Comparison of ENCODE assay signal across 8 mouse cellular contexts in genomic region chr4:149955631-149956030, GRCm38 (mm10). TPM values are rescaled to one million over a fixed set of nuclear protein-coding genes. Genes with fewer than 3 reads are reported as not detected.
A peak's percentile ranks its signal among the peaks of the same experiment; 100 is the strongest.
DNase-seq lines count a peak whose midpoint lies in the region; ATAC-seq and TF ChIP-seq lines count a peak whose summit lies in the region.

No protein-coding gene starts in this region.

- peak overlapping the region; percentile 41 to 61 for H3K4me3 ChIP-seq in heart, embryonic 14.5 days (ENCODE audit: control insufficient read depth in 1 of 2, insufficient read depth in 1 of 2, low read depth in 1 of 2, low read length in 2 of 2)
- H3K4me3 ChIP-seq in ES-Bruce4 (ENCODE audit: low read depth, low read length): peak overlapping the region; percentile 67; the same call in 1 of the 2 replicates
- no peak overlapping the region for H3K4me3 ChIP-seq in forebrain, postnatal 0 days (ENCODE audit: low read depth, low read length)
- peak overlapping the region; percentile 40 for H3K4me3 ChIP-seq in liver, embryonic 16.5 days (ENCODE audit: low read depth, low read length)

- no peak for TF ChIP-seq POLR2A in ES-Bruce4 (IDR thresholded peaks at IDR 0.05; ENCODE audit: insufficient read depth, low read length)

- H3K27ac ChIP-seq in heart, embryonic 14.5 days (replicated peaks in 1 of 2; ENCODE audit: control insufficient read depth in 1 of 2, insufficient read depth in 1 of 2, low read depth in 2 of 2, low read length in 2 of 2): no peak overlapping the region
- H3K27ac ChIP-seq in ES-Bruce4 (ENCODE audit: insufficient read depth, low read length): no peak overlapping the region
- H3K27ac ChIP-seq in forebrain, postnatal 0 days (ENCODE audit: low read depth, low read length): no peak overlapping the region
- H3K27ac ChIP-seq in liver, embryonic 16.5 days (ENCODE audit: low read length): no peak overlapping the region

- H3K4me1 ChIP-seq in heart, embryonic 14.5 days (ENCODE audit: control insufficient read depth in 2 of 2, insufficient read depth in 2 of 2, low read length in 2 of 2): peaks cover 9 to 13% of the 10 kb centered on the region in 2 experiments
- peaks cover 1% of the 10 kb centered on the region for H3K4me1 ChIP-seq in ES-Bruce4 (ENCODE audit: control insufficient read depth, insufficient read depth, low read length)
- peaks cover 5% of the 10 kb centered on the region; the same call in 1 of the 2 replicates for H3K4me1 ChIP-seq in forebrain, postnatal 0 days (ENCODE audit: insufficient read depth)
- H3K4me1 ChIP-seq in liver, embryonic 16.5 days (ENCODE audit: control insufficient read depth, low read depth, low read length): peaks cover 13% of the 10 kb centered on the region

- H3K36me3 ChIP-seq in heart, embryonic 14.5 days (ENCODE audit: control insufficient read depth, insufficient read depth, low read length): no peaks in the 10 kb centered on the region
- H3K36me3 ChIP-seq in ES-Bruce4 (ENCODE audit: control insufficient read depth, insufficient read depth, low read length, poor library complexity, severe bottlenecking): no peaks in the 10 kb centered on the region
- no peaks in the 10 kb centered on the region for H3K36me3 ChIP-seq in forebrain, postnatal 0 days (ENCODE audit: insufficient read depth)
- H3K36me3 ChIP-seq in liver, embryonic 16.5 days (ENCODE audit: control insufficient read depth, insufficient read depth): no peaks in the 10 kb centered on the region

- H3K27me3 ChIP-seq in heart, embryonic 14.5 days (ENCODE audit: control insufficient read depth, insufficient read depth, low read length): peaks cover 23% of the 10 kb centered on the region
- H3K27me3 ChIP-seq in ES-Bruce4 (ENCODE audit: control insufficient read depth, insufficient read depth, low read length, poor library complexity, severe bottlenecking): no peaks in the 10 kb centered on the region
- peaks cover 12% of the 10 kb centered on the region for H3K27me3 ChIP-seq in forebrain, postnatal 0 days (ENCODE audit: insufficient read depth, low read length)
- H3K27me3 ChIP-seq in liver, embryonic 16.5 days (ENCODE audit: control insufficient read depth, insufficient read depth, low read depth, low read length): peaks cover 66% of the 10 kb centered on the region

- no peak for ATAC-seq in heart, embryonic 14.5 days (ENCODE audit: insufficient number of reproducible peaks, insufficient read depth, low FRiP score, low read depth)
- no peak for ATAC-seq in forebrain, postnatal 0 days
- no peak for ATAC-seq in liver, embryonic 16.5 days (ENCODE audit: low read depth)

- no peaks in the 10 kb centered on the region for H3K9me3 ChIP-seq in heart, embryonic 14.5 days (ENCODE audit: control insufficient read depth, low read length)
- H3K9me3 ChIP-seq in ES-Bruce4 (replicated peaks; ENCODE audit: control insufficient read depth, insufficient read depth, low read length, poor library complexity, severe bottlenecking): no peaks in the 10 kb centered on the region
- no peaks in the 10 kb centered on the region for H3K9me3 ChIP-seq in forebrain, postnatal 0 days (ENCODE audit: low read length)
- no peaks in the 10 kb centered on the region for H3K9me3 ChIP-seq in liver, embryonic 16.5 days (replicated peaks; ENCODE audit: control insufficient read depth, low read length)

- no peak for TF ChIP-seq EP300 in ES-Bruce4 (IDR thresholded peaks at IDR 0.05; ENCODE audit: insufficient read depth, low read depth, low read length)

- no peak for TF ChIP-seq CTCF in ES-Bruce4 (IDR thresholded peaks at IDR 0.05; ENCODE audit: low read depth, low read length)
- TF ChIP-seq CTCF in forebrain, postnatal 0 days (IDR thresholded peaks at IDR 0.05; ENCODE audit: low read depth): no peak

- no peak for DNase-seq in heart, postnatal 14 days
- no peak for DNase-seq in forebrain, postnatal 0 days
- DNase-seq in frontal cortex, postnatal 10 days (ENCODE audit: low spot score in 2 of 2): no peak
- DNase-seq in adrenal gland, adult 2 months: no peak
- no peak for DNase-seq in frontal cortex, postnatal 25 days (ENCODE audit: low spot score in 2 of 2)

- intact Hi-C loops in heart, postnatal 14 days (cut with DNase I): loop anchor here (2.0 kb wide), 1 partner anchor 67 kb away; no protein-coding TSS in a partner anchor

- 13% methylated on average over 15 of the region's 15 CpGs for WGBS in heart, embryonic 14.5 days
- WGBS in forebrain, postnatal 0 days: 15% methylated on average over 15 of the region's 15 CpGs
- 16% methylated on average over 15 of the region's 15 CpGs for WGBS in liver, embryonic 16.5 days (ENCODE audit: insufficient replicate concordance)

- H3K9ac ChIP-seq in heart, embryonic 14.5 days (ENCODE audit: low read length): peak overlapping the region; percentile 60
- H3K9ac ChIP-seq in ES-Bruce4 (ENCODE audit: low read depth, poor library complexity, severe bottlenecking): peak overlapping the region; percentile 16; the same call in 1 of the 2 replicates
- H3K9ac ChIP-seq in forebrain, postnatal 0 days: no peak overlapping the region
- no peak overlapping the region for H3K9ac ChIP-seq in liver, embryonic 16.5 days (ENCODE audit: low read depth, low read length)

- H3K4me2 ChIP-seq in heart, embryonic 14.5 days (ENCODE audit: low read length): peak overlapping the region; percentile 98
- H3K4me2 ChIP-seq in forebrain, postnatal 0 days (ENCODE audit: low read depth): peak overlapping the region; percentile 90; the same call in 1 of the 2 replicates
- peak overlapping the region; percentile 57 for H3K4me2 ChIP-seq in liver, embryonic 16.5 days (ENCODE audit: low read depth, low read length)

RNA-seq across cellular contexts. Expression of gene Spsb1, which starts 0.8 kb away (rescaled TPM):
- 6.0 and 6.3 TPM in 2 replicates for polyA plus RNA-seq in heart, embryonic 14.5 days (2014; fragmentation: Nextera tagmentation; extraction: Ambion mirVana)
- 10 to 100 TPM; 44.8 to 49.3 TPM for total RNA-seq in heart, postnatal 14 days (2021)
- 28.1 and 28.7 TPM in 2 replicates for polyA plus RNA-seq in ES-Bruce4 (2011; ENCODE audit: insufficient read depth, insufficient read length, low read depth, missing spikeins)
- 7.1 and 7.3 TPM in 2 replicates for total RNA-seq in forebrain, postnatal 0 days (2014; rRNA removed)
- polyA plus RNA-seq in forebrain, postnatal 0 days (2015; fragmentation: Nextera tagmentation; extraction: Ambion mirVana): 5.8 and 6.2 TPM in 2 replicates
- polyA plus RNA-seq in liver, embryonic 16.5 days (2015; fragmentation: Nextera tagmentation; extraction: Ambion mirVana): 0.82 and 0.89 TPM in 2 replicates
- 10 to 100 TPM; 22.2 to 29.5 TPM for total RNA-seq in adrenal gland, adult 2 months (2021)
- 26.3 and 26.9 TPM in 2 replicates for polyA plus RNA-seq in adrenal gland, adult 2 months (2012; rRNA removed)

RNA-seq across cellular contexts. Expression of gene H6pd, which starts 53.2 kb away (rescaled TPM):
- polyA plus RNA-seq in heart, embryonic 14.5 days (2014; fragmentation: Nextera tagmentation; extraction: Ambion mirVana): 8.6 and 8.9 TPM in 2 replicates
- total RNA-seq in heart, postnatal 14 days (2021): 10 to 100 TPM; 41.0 to 45.9 TPM
- polyA plus RNA-seq in ES-Bruce4 (2011; ENCODE audit: insufficient read depth, insufficient read length, low read depth, missing spikeins): 13.7 and 15.0 TPM in 2 replicates
- total RNA-seq in forebrain, postnatal 0 days (2014; rRNA removed): 6.5 and 8.4 TPM in 2 replicates
- polyA plus RNA-seq in forebrain, postnatal 0 days (2015; fragmentation: Nextera tagmentation; extraction: Ambion mirVana): 1.7 and 3.1 TPM in 2 replicates
- polyA plus RNA-seq in liver, embryonic 16.5 days (2015; fragmentation: Nextera tagmentation; extraction: Ambion mirVana): 24.2 and 33.7 TPM in 2 replicates
- 100 to 1,000 TPM; 120 to 197 TPM for total RNA-seq in adrenal gland, adult 2 months (2021)
- 146 and 154 TPM in 2 replicates for polyA plus RNA-seq in adrenal gland, adult 2 months (2012; rRNA removed)

Comparison
In these comparisons a context has a peak if more than half of its experiments do, and no peak if none do; other contexts are left out.
1. H3K9ac ChIP-seq: peak in heart, embryonic 14.5 days (single experiment) and ES-Bruce4 (single experiment); none in forebrain, postnatal 0 days (single experiment) and liver, embryonic 16.5 days (single experiment).
2. Peak in every context shown above with its lines, with median percentiles within 50 percentile points of each other: H3K4me2 ChIP-seq.